Mouse (Mus musculus) layer of hippocampus, postnatal 36 days (tissue): ENCODE data around the gene Supt3. TPM values are rescaled to one million over a fixed set of nuclear protein-coding genes. Genes with fewer than 3 reads are reported as not detected.

Experiments used
- DNase-seq, 2 experiments: peaks; one replicate each; pipeline ENCODE4 v3.0.0; 2022
- total RNA-seq, 2 experiments: library from RNA; stranded (reverse); gene quantifications; 2 replicates each; pipeline ENCODE4 v1.2.3; 2021

The Supt3 gene
- total RNA-seq, 2 experiments from 2014 or later: 15.9 to 17.2 TPM

DNA sequence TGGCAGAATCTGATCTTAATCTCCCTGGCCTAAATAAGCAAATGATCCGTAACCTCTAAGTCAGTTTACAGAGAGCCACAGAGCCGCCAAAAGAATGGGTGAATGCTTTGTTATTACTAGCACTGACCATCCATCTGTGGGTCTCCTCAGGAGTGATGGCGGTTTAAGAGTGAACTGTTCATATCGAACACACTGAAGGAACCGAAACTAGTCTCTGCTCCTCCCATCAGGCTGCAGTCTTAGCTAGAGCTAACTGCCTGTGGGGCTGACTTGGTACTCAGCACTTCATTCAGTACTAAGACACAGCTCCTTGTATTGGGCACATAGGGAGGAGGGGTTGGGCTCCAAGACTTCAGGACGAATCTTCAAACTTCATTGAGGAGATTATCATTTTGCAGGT is 280.8 kb downstream of the Supt3 start:
- no peak for DNase-seq

DNA sequence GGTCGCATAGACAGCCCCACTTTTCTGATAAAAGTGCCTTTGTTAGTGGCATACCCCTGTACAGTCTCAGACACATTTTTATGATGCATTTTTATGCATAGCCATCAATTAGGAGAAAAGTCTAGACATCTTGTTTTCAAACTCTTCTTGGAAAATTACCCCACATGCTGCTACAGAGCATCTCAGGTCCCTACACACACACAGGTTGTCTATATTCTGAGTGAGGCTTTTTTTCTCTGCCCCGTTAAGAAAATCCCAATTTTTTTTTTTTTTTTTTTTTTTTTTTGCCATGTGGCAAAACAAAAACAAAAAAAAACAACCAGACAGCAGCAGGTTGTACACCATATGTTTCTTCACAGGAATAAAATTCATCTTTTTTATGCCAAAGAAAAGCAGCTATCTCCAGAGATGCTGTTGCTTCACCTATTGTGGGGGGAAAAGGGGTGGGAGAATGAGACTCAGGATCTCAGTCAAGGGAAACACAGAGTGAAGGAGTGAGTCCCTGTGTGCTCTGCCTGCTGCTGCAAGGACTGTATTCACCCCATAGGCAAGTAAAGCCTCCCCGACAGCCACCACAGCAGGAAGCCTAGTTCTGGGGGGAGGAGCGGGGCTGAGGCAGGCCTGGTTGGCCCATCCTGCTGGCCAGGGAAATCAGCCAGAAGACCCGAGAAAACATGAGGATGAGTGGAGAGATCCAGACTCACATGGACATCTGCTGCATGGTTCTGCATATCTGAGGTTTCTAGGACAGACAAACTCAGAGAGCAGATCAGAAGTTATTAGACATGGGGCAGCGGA is 281.8 kb downstream of the Supt3 start:
- peak in 1 of 2 experiments; percentile 19 for DNase-seq

DNA sequence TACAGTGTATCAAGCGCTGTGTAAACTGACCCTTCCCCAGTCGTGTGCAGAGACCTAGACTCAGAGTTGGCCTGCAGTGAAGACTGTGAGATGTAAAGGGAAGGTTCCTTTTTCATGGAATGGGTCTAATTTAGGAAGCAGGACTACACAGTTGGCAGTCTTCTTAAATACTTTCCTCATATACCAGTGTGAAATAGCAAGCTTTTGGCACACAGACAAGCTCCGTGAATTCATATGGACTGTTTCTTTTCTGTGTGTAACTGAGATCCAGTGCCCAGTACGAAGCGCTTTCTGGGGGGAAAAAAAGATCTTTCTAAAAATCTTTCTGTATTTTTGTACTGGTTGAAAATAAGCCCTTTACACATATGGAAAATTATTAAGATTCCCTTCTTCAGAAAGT is 286.8 kb downstream of the Supt3 start:
- DNase-seq: no peak

DNA sequence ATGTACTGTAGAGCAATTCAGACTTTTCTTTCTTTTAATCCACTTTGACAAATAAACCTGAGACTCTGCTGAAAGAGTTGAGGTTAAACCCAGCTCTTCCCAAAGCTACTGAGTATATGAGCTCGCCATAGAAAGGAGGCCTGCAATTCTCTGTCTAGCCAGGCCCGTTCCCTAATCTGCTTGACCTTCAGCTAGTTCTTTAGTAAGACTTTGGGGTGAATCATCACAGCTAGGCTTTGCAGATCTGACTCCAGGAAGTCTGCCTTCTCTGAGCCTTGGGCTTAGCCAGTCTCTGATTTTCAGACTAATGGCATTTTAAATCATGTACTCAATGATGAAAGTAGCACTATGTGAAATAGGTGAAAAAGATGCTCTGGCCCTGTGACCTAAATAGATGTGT is 288.5 kb downstream of the Supt3 start:
- DNase-seq: no peak

DNA sequence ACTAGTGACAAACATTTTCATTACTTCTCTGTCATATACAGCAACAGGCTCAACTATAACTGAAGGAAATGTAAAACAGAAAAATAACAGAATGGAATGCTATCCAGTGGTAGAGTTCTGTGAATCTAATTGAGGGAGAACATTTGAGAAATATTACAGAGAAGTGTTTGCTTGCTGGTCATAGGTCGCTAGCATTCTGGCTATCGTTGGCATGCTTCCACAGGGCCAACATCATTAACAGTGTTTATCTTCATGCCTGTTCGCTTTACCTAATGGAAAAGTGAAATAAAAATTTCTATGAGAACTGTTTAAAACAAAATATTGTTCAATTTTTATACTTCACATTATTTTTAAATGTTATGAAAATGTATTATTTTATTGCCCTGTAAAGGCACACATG is 290.5 kb downstream of the Supt3 start:
- DNase-seq: no peak

DNA sequence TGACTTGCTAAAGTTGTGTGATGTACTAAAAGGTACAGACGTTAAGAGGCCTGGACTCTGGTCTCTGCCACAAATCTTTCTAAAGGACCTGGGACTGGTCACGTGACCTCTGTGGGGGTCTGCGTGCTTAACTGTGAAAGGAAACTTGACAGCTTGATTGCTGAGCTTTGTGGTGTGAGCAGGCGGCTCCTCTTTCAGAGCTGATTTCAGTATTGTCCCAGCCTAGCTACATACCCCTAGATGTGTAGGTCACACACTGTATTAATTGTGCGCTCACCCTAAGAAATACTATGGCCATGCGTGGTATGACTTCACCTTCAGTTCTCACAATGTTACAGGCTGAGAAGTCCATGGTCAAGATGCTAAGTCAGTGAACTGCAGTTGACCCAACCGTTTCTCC is 291.4 kb downstream of the Supt3 start:
- no peak for DNase-seq

DNA sequence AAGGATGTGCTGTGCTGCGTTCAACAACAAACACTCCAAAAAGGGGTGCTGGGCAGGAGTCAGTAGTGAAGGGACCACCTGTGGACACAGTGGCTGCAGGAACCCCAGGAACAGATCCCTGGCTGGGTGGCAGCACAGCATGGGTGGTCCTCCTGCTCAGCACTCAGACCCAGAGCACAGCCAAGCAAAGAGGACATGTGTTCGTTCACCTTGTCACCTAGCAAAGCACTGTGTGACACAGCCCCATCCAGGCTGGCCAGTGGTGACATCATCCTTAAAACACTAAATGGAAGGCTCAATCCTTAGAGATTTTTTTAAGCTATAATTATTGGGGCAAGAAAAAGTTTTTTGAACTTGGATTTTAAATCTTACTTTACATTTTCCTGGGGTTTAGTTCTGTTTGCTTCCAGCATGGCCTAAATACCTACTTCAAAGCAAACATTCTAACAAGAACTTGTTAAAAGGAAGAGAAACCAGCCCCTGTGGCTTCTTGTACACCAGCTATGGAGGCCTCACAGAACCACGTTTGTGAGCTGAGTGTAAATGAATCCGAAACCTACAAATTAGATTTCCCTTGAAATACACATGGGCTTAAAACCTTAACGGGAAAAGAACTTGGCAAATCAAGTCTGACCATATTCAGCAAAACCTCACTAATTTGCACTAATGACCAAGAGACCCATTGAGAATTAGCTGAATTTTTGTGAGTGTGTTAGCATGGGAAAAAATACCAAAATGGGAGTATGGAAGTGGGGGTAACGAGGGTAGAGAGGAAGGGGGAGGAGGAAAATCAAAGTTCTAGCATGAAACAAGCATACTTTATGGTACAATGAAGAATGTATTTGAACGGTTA is 295.8 kb downstream of the Supt3 start:
- DNase-seq: no peak

DNA sequence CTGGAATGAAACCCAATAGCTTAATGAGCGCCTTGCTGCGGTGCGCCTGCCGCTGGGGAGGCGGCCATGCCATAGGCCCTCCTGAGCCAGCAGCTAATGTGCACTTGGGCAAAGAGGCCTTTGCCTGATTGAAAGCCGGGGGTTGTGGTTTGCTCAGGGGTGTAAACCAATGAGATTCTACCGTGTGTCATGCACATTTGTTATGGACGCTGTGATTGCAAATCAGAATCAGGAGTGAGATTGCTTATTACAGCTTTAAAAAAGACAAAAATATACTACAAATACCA is 296.3 kb downstream of the Supt3 start:
- DNase-seq: no peak

DNA sequence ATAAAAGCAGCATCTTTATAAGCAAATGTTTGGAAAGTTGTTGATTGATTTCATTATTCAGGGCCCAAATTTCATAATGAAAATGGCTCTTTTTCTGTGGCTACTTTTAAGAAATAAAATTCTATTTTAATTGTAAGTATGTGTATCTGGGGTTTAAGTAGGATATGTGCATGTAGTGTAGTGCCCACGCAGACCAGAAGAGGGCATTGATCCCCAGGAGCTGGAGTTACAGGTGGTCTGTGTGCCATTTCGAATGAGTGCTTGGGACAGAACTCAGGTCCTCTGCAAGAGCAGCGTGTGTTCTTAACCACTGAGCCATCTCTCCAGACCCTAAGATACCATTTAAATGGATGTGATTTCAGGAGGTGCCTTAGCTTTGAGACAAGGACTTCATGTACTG is 296.8 kb downstream of the Supt3 start:
- DNase-seq: no peak

DNA sequence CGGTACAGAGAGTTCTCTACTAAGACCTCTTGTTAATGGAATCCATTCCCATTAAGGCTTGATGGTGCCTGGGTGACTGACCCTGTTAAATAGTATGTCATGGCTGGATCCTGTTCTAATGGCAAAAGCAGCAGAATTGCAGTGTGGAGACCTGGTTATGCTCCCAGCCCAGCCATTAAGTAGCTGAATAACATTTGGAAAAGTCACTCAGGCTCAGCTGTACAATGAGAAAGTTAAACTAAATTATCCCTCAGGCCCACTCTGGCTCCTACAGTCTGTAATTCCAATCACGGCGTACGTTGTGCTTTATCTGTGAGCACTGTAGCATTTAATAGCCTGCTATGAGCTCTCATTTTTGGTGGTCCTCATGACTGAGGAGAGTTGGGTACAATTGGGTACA is 300.0 kb downstream of the Supt3 start:
- DNase-seq: no peak

DNA sequence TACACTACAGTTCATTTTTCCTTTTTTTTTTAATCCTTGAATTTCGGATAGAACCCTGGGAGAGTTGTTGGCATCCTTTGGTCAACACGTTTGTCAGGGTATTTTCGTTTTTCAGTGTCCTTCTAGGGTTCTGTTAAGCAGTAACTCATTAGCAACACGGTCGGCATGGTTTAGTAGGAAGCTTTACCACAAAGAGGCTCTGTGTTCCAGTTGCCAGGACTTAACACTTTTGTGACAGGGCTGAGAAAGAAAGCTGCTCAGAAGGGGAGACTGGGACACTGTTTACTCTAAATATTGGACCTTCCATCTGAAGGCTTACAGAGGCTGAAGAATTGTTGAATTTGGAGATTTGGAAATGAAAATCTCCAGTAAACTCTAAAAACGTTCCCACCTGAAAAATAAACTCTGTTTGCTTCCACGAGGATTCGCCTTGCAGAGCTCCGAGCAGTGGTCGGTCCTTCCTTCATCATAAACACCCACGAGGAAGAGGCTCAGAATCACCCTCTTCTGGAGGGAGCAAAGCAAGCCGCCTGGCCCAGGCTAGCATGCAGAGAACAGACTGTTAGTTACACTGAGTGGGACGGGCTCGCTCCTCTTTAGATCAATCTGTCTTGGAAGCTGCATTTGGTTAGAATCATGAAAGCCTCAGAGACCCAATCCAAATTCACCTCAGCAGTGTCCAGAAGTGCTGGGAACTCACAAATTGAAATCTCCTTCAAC is 301.1 kb downstream of the Supt3 start:
- DNase-seq: peak; percentile 33 to 47

DNA sequence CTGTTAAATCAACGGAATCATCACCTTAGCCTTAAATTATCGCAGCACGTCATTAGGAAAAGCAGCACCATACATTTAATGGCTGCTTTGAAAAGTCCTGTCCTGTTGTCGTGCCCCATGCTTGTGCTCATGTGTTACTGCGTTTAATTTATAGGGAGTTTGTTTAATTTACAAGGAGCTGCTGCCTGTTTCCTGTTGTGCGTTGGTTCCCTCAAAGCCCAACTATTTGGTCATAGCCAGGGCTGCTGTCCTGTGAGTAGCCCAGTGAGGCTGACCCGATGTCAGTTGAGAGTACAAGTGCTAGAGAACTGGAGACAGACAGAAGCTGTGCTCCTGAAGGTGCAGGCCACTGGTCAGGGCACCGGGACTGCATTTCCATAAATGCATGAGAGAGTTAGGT is 304.6 kb downstream of the Supt3 start:
- DNase-seq: no peak

DNA sequence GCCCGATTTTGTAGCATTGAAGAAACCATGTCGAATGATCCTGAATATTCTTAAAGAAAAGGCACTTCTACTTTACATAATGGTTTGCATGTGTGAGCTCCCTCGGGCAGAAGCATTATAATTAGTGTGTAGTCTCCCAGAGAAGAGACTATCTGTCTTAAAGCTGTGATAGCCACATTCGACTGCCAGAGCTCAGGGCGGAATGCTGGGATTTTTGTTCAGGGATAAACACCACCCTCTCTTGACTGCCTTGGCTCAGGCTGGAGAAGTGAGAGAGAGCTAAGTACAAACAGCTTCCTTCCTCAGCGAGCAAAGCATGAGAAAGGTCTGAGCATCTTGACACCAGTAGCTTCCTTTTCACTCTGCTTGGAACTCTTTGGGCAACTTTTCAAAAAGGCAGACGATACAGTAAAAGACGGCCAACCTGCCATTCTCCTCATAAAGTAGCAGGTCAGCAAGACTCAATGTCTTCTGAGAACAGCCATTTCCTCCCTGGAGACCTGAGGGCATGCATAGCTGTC is 305.1 kb downstream of the Supt3 start:
- DNase-seq: no peak

DNA sequence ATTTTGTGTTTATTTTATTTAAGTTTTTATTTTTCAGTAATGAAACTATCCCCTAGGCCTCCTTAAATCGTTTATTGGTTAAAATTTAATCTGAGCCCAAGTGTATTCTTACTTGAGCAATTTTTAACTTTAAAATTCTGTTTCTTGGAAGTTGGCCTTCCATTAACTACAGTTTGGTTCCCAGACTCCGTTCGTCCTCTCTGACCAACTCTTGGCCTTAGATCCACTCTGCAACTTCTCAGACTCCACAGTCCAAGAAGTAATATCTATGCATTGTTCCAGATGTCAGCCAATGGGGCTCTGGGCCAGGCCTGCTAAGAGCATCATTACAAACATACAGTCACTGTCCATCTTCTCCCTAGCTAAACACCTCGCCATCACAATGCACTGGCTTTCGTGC is 309.4 kb downstream of the Supt3 start:
- no peak for DNase-seq

DNA sequence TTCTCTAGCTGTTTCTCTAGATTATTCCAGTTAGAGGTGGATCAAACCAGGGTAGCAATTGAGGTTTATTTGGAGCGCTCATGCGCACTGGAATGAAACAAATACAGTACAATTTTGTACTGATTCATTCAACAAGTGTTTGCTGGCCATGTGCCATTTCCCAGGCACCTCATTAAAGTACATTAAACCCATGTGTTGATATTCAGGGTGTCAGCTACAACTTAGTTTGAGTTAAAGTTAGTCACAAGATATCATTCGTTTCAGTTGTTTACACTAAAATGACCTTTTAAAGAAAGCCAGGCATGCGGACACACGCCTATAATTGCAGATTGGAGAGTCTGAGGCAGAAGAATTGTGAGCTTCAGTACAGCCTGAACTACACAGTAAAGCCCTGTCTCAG is 310.1 kb downstream of the Supt3 start:
- no peak for DNase-seq

DNA sequence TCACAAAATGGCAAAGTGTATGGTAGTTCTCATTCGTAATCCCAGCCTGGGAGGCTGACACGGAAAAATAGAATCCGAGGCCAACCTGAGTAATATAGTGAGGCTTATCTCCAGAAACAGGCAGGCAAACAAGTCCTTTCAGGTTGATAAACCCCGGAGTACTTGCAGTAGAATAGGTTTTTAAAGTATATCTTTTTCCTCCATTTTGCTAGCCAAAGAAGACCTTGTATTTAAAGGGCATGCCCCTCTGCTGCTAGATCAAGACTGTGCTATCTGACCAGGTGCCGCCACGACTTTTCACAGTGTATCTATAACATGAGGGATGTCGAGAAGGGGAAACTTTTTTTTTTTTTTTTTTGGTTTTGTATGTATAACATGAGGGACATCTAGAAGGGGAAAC is 324.1 kb downstream of the Supt3 start:
- no peak for DNase-seq

DNA sequence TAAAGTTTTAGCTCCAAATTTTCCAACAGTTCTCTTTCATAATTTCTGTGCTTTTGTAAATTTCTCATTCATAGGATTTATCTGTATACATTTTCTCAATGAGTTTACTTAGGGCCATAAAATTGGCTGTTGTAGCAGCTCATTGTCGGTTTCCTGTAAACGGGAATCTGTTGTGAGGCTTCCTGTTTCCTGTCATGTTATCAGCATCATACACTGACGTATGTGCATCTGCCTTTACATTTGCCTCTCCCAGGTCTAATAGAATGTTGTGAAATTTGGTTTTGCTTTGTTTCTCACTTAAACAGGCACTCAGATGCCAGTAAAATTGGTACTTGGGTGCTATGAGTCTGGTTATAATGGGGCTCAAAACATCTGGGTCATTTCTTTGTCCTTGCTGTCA is 338.4 kb downstream of the Supt3 start:
- DNase-seq: no peak

DNA sequence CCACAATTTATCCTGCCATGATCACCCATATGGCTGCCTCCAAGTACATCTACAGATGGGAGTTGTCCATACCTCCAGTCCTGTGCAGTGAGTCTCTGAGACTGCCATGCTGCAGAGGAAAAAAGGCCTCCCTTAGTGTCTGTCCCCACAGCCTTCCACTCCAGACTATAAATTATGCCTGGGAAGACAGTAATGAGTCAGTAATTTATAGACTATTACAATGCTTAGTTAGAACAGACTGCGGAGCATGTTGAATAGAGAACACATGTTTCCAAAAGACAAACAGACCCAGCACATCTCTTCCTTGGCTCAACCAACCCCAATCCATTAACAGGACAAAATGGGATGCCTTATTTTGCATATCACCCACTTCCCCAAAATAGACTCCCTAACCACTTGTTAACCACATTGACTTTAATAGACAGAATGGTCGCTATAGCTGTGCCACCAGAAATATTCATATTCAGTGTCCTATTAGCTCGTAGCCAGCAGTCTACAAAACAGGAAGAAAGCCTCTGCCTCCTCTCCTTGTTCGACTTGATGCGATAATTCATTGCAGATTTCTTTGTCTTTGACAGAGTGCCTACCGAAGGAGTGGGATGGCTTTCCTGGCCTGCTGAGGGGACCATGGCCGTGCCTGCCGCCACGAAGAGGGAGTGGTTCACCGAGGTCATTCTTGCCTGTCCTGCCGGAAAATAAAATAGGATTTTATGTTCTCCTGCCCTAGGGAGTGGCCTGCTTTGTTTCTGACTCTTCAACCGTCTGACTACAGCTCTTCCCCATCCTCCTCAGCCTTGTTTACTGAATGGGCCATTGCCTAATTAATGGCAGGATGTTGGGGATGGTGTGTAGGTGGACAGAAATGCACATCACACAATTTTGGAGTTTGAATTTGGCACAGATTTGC is 341.9 kb downstream of the Supt3 start:
- no peak for DNase-seq

DNA sequence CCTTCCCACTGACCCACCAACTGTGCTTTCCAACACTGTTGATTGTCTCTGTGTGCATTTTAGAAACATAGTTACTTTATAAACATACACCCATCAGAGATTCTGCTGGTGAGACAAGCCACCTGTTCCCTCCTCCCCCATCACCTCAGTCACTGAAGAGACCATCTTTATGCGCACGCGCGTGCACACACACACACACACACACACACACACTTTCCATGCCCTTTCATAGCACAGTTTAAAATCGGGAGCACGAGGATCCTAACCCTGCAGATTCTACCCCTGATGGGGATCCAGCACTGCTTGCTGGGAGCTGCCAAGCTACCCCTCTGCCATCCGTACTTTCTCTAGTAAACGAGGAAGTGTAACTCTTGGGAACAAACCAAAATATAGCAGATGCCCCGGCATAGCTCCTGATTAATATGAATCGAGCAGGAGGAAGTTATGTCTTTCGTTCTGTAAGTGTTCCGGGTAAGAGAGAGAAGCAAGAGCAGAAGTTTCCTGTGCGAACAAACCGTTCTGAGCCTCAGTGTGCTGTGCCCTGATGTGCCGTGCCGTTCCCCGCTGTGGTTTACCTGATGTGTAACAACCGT is 342.8 kb downstream of the Supt3 start:
- DNase-seq: peak; percentile 35 to 48

DNA sequence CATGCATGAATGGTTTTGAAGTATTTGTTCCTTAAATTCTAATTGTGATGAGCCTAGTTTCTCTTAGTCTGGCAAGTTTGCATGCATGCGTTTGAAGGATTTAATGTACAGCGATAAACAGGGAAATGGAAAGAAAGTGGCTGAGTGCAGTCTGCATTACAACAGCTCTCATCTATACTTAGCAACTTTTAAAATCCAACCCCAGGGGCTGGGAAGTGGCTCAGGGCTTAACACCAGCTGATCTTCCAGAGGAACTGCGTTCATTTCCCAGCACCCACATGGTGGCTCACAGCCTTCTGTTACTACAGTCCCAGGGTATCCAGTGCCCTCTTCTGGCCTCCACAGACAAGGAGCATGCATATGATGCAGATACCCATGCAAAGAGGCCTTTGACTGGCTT is 346.9 kb downstream of the Supt3 start:
- no peak for DNase-seq

DNA sequence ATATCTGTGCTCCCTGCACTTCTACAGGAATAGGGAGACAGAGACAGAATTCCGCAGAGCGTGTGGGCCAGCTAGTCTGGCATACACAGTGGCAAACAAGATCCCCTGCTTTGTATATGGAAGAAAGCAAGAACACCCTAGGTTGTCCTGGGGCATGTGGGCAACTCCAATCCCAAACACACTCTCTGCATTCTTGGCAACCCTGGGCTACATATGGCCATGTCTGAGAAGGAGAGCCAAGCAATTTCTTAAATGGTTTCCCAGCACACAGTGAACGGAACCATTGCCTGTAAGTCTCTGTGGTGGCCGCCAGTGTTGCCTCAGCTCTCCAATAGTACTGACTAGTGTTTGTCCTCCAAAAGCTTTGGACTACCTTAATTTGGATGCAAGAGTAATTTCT is 351.7 kb downstream of the Supt3 start:
- DNase-seq: no peak
